Mouse (Mus musculus): ENCODE measurements around the gene Uncx.

Gene Uncx

GRCm38 (mm10) chr5:139543214-139543613 lies at the start of gene Uncx:
Gene Uncx, plus strand, starts transcription at chr5:139543494.
- DNase-seq (ENCODE audit: low spot score) = no peak

GRCm38 (mm10) chr5:139493690-139494089 lies 49.6 kb upstream of the Uncx start:
- no peak for DNase-seq (ENCODE audit: low spot score)

GRCm38 (mm10) chr5:139495019-139495669 lies 48.1 kb upstream of the Uncx start:
- DNase-seq (ENCODE audit: low spot score) = peak; percentile 14

- no peak for DNase-seq (ENCODE audit: low spot score)
These were observed 46.4 kb upstream of the Uncx start for GRCm38 (mm10) chr5:139496939-139497338.

GRCm38 (mm10) chr5:139498791-139499190 lies 44.5 kb upstream of the Uncx start:
- DNase-seq (ENCODE audit: low spot score) = no peak

- no peak for DNase-seq (ENCODE audit: low spot score)
These were observed 41.0 kb upstream of the Uncx start for GRCm38 (mm10) chr5:139502281-139502680.

- DNase-seq (ENCODE audit: low spot score) = peak; percentile 77
These were observed 38.2 kb upstream of the Uncx start for GRCm38 (mm10) chr5:139505073-139505606.

GRCm38 (mm10) chr5:139506207-139506606 lies 37.1 kb upstream of the Uncx start:
- DNase-seq (ENCODE audit: low spot score) = no peak

GRCm38 (mm10) chr5:139510682-139511366 lies 32.5 kb upstream of the Uncx start:
- no peak for DNase-seq (ENCODE audit: low spot score)

- DNase-seq (ENCODE audit: low spot score) = no peak
These were observed 31.1 kb upstream of the Uncx start for GRCm38 (mm10) chr5:139512201-139512600.

GRCm38 (mm10) chr5:139516281-139516680 lies 27.0 kb upstream of the Uncx start:
- DNase-seq (ENCODE audit: low spot score) = no peak

GRCm38 (mm10) chr5:139520069-139520834 lies 23.0 kb upstream of the Uncx start:
- DNase-seq (ENCODE audit: low spot score) = no peak

GRCm38 (mm10) chr5:139521987-139522386 lies 21.3 kb upstream of the Uncx start:
- DNase-seq (ENCODE audit: low spot score) = no peak

GRCm38 (mm10) chr5:139528851-139529250 lies 14.4 kb upstream of the Uncx start:
- DNase-seq (ENCODE audit: low spot score) = no peak

- DNase-seq (ENCODE audit: low spot score) = no peak
These were observed 7.8 kb upstream of the Uncx start for GRCm38 (mm10) chr5:139535386-139535919.

- DNase-seq (ENCODE audit: low spot score) = peak; percentile 73
These were observed 6.9 kb upstream of the Uncx start for GRCm38 (mm10) chr5:139536211-139536910.

GRCm38 (mm10) chr5:139536911-139537738 lies 6.2 kb upstream of the Uncx start:
- DNase-seq (ENCODE audit: low spot score) = no peak

- DNase-seq (ENCODE audit: low spot score) = no peak
These were observed 5.6 kb upstream of the Uncx start for GRCm38 (mm10) chr5:139537739-139538135.

GRCm38 (mm10) chr5:139541151-139542042 lies 1.9 kb upstream of the Uncx start:
- DNase-seq (ENCODE audit: low spot score) = no peak

GRCm38 (mm10) chr5:139542043-139542365 lies 1.3 kb upstream of the Uncx start:
- no peak for DNase-seq (ENCODE audit: low spot score)
